Mouse (Mus musculus) kidney, postnatal 0 days (tissue): ENCODE measurements at regions not wholly inside any gene's neighbourhood (a gene's known extent, or its start where the extent isn't known, plus 50 kb on each side); places are given as distances from the start of the nearest gene placed in this dataset.

Source experiments
- ATAC-seq: fragments of 200-750 bp; cut with Nextera tagmentation; replicated peaks from 2 replicates; pipeline ENCODE4 v1.8.0; 2017; ENCODE audit warnings: low read depth, moderate number of reproducible peaks, moderate TSS enrichment, moderate library complexity; ENCODE audit not compliant: low FRiP score
- DNase-seq: peaks from one replicate; pipeline ENCODE4 v3.0.0-alpha.2; 2016; ENCODE audit warnings: low spot score
- H3K27ac ChIP-seq: fragments of 300-500 bp; sonication (generic); 2 replicates; pipeline ENCODE4 v1.5.1; 2014; ENCODE audit warnings: mild to moderate bottlenecking
- H3K27me3 ChIP-seq: fragments of 300-500 bp; sonication (generic); 2 replicates; pipeline ENCODE4 v1.6.1; 2014; ENCODE audit warnings: low read length, mixed read lengths; ENCODE audit not compliant: insufficient read depth
- H3K36me3 ChIP-seq: fragments of 300-500 bp; sonication (generic); 2 replicates; pipeline ENCODE4 v1.6.1; 2014; ENCODE audit warnings: low read length, mixed read lengths; ENCODE audit not compliant: insufficient read depth
- H3K4me1 ChIP-seq: fragments of 300-500 bp; sonication (generic); replicated peaks from 2 replicates; pipeline ENCODE4 v1.6.1; 2014; ENCODE audit warnings: antibody characterized with exemption, low read length, mixed read lengths; ENCODE audit not compliant: insufficient read depth
- H3K4me2 ChIP-seq: fragments of 300-500 bp; sonication (generic); 2 replicates; pipeline ENCODE4 v1.6.1; 2014; ENCODE audit warnings: mild to moderate bottlenecking, low read length, moderate library complexity, mixed read lengths
- H3K4me3 ChIP-seq: fragments of 300-500 bp; sonication (generic); replicated peaks from 2 replicates; pipeline ENCODE4 v1.5.1; 2014; ENCODE audit warnings: low read depth, low read length
- H3K9ac ChIP-seq: fragments of 300-500 bp; sonication (generic); 2 replicates; pipeline ENCODE4 v1.6.1; 2014; ENCODE audit warnings: low read depth, low read length
- H3K9me3 ChIP-seq: fragments of 300-500 bp; sonication (generic); replicated peaks from 2 replicates; pipeline ENCODE4 v1.6.1; 2016; ENCODE audit warnings: low read length, inconsistent platforms, mixed read lengths
- CTCF ChIP-seq: IDR thresholded peaks from 2 replicates; pipeline ENCODE4 v1.5.1; 2016; ENCODE audit warnings: antibody characterized with exemption, low read depth, mild to moderate bottlenecking, moderate library complexity
- WGBS: fragments of 180-500 bp; shearing (Covaris S2); extraction: QIAGEN DNeasy Blood & Tissue Kit; methylation state at CpG from one replicate; pipeline ENCODE4 v1.1.7; 2014; 5-methylcytosine and 5-hydroxymethylcytosine counted together

DNA sequence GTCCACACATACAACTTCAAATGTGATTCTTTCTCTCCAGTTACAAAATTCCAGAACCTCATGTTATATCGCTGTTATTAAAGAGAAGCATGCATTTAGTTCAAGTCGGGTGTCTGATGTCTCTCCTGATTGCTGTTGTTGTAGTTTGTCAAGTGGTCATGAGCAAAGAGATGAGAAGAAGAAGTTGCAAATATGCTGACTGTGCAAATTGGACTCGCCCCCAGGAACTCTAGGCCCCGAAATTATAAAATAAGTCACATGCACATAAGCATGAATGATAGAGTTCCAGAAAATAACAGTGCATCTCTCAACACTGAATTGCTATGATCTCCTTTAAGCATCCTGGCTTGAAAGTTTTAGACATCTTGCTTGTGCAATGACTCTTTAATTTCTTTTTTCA, 53.3 kb downstream of the Kif2b start:
- DNase-seq, result no peak
- 88% methylated on average over 4 of the region's 4 CpGs for WGBS
- no peak for ATAC-seq
- H3K27me3 ChIP-seq, result no peaks in the 10 kb centered on the region
- no peak overlapping the region for H3K27ac ChIP-seq
- no peak for TF ChIP-seq CTCF
- H3K9ac ChIP-seq, result no peak overlapping the region
- no peak overlapping the region for H3K4me3 ChIP-seq
- no peaks in the 10 kb centered on the region for H3K9me3 ChIP-seq
- no peaks in the 10 kb centered on the region for H3K4me1 ChIP-seq
- H3K36me3 ChIP-seq, result no peaks in the 10 kb centered on the region
- H3K4me2 ChIP-seq, result no peak overlapping the region

DNA sequence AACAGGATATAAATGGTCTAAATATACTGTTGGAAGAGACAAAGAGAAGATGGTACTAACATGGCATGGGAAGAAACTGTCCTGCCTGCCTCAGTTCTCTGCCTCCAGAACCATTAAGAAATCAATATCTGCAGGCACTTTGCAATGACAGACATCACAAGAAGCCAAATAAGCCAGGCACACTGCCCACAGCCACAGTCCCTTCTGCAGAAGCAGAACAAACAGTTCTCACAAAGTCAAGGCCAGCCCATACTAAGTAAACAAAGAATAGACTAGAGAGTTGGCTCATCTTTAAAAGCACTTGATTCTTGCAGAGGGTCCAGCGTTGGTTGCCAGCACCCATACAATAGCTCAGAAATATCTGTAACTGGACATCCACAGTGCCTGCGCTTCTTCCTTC, 98.1 kb downstream of the Kif2b start:
- no peaks in the 10 kb centered on the region for H3K9me3 ChIP-seq
- no peak overlapping the region for H3K4me2 ChIP-seq
- no peaks in the 10 kb centered on the region for H3K27me3 ChIP-seq
- no peak overlapping the region for H3K4me3 ChIP-seq
- no peak for DNase-seq
- H3K36me3 ChIP-seq, result no peaks in the 10 kb centered on the region
- no peak overlapping the region for H3K27ac ChIP-seq
- H3K4me1 ChIP-seq, result no peaks in the 10 kb centered on the region
- no peak overlapping the region for H3K9ac ChIP-seq
- 92% methylated on average over 2 of the region's 2 CpGs for WGBS
- TF ChIP-seq CTCF, result no peak
- ATAC-seq, result no peak

DNA sequence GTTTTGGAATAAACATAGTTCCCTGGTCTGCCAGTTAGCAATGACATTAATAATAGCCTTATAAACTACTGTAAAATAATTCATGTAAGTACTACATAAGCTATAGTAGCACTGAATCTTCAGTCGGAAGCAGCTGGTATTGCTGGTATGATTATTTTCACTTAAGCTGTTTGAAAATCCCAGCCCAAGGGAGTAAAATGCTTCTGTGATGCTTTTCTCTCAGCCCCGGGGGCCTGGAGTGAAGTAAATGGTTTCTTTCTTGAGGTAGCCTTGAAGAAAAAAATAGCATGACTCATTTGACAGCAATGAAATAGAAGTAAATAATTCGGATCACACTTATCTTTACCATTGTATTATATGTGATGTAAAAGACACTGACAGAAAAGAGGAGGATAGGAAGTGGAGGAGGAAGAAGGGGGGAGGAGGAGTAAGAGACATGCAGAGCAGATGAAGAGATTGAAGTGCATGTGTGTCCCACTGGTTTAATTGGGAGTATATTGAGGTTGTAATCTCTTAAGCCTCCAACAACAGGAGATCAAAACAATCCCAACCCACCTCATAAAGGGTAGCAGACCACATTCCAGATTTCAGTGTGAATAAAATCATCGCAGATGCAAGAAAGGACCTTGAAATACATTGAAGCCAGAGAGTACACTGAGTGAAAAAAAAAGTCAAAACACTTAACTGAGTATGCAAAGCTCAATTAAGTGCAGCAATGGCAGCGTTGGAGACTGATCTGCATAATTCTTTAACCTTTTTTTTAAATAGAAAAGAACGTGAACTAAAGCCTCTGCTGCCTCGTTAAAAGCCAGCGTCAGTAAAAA, 113.6 kb downstream of the Kif2b start:
- 61% methylated on average over 8 of the region's 8 CpGs for WGBS
- Histone ChIP-seq H3K27ac (no peak overlapping the region), H3K4me2 (no peak overlapping the region), H3K4me1 (no peaks in the 10 kb centered on the region), H3K4me3 (no peak overlapping the region), H3K36me3 (no peaks in the 10 kb centered on the region), H3K27me3 (no peaks in the 10 kb centered on the region), H3K9me3 (no peaks in the 10 kb centered on the region), H3K9ac (no peak overlapping the region)
- DNase-seq (no peak), ATAC-seq (no peak)
- TF ChIP-seq CTCF, result no peak

DNA sequence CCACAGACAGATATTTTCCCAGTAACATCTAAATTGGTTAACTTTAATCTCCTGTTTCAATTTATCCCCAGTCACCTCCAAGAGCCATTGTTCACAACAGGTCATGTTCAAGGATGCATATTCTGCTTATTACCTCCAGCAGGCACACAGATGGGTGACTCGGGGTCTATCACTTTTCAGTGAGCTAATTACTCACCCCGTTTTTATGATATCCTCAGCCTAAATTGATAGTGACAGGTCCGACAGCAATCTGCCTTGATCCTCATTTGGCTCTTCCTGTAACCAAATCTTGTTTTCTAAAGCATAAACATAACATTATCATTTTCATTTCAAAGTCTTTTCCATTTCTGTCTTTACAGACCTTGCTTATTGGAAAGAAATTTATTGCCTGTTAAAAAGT, 115.4 kb downstream of the Kif2b start:
- no peak overlapping the region for H3K27ac ChIP-seq
- ATAC-seq (no peak), DNase-seq (no peak)
- 27% methylated on average over 3 of the region's 3 CpGs for WGBS
- no peak overlapping the region for H3K4me2 ChIP-seq
- H3K36me3 ChIP-seq, result no peaks in the 10 kb centered on the region
- H3K27me3 ChIP-seq, result no peaks in the 10 kb centered on the region
- no peaks in the 10 kb centered on the region for H3K9me3 ChIP-seq
- no peak for TF ChIP-seq CTCF
- H3K4me3 ChIP-seq, result no peak overlapping the region
- no peak overlapping the region for H3K9ac ChIP-seq
- no peaks in the 10 kb centered on the region for H3K4me1 ChIP-seq

DNA sequence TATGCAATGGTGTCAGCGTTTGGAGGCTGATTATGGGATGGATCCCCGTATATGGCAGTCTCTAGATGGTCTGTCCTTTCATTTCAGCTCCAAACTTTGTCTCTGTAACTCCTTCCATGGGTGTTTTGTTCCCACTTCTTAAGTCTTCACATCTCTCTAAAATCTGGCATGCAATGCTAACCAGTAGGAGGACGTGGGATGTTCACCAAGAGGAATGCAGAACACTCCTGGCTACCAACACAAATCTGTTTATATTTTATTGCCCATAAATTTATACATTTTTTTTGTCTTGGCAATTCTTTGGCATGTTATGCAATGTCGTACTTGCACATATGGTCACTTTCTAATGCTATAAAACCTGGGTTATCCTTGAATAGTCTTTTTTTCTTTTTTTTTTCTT, 135.0 kb downstream of the Kif2b start:
- no peak overlapping the region for H3K4me2 ChIP-seq
- H3K27ac ChIP-seq, result no peak overlapping the region
- no peaks in the 10 kb centered on the region for H3K4me1 ChIP-seq
- H3K36me3 ChIP-seq, result no peaks in the 10 kb centered on the region
- H3K27me3 ChIP-seq, result no peaks in the 10 kb centered on the region
- no peak overlapping the region for H3K4me3 ChIP-seq
- ATAC-seq (no peak), DNase-seq (no peak)
- no peak overlapping the region for H3K9ac ChIP-seq
- WGBS, result 82% methylated on average over 4 of the region's 4 CpGs
- no peak for TF ChIP-seq CTCF
- H3K9me3 ChIP-seq, result no peaks in the 10 kb centered on the region

DNA sequence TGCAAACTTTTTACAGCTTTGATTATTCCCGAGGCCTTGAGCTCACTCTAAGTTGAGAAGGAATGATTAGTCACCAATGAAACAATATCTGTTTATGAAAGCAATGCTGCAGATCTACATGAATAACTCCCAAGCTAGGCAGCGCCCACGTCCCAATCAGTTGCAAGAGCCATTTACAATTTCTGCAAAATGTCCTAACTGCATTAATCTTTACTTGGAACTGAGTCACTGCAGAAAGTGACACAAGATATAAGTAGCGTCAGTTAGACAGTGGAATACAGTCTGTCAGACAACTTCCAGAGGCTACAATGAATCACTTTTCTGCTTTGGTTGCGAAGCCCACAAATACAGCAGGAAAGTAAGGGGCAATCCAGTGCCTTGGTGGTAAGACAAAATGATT, 145.2 kb downstream of the Kif2b start:
- Histone ChIP-seq H3K9me3 (no peaks in the 10 kb centered on the region), H3K27me3 (no peaks in the 10 kb centered on the region), H3K27ac (no peak overlapping the region), H3K4me2 (no peak overlapping the region), H3K9ac (no peak overlapping the region), H3K36me3 (no peaks in the 10 kb centered on the region), H3K4me3 (no peak overlapping the region), H3K4me1 (no peaks in the 10 kb centered on the region)
- DNase-seq, result no peak
- no peak for ATAC-seq
- no peak for TF ChIP-seq CTCF
- 62% methylated on average over 5 of the region's 5 CpGs for WGBS

DNA sequence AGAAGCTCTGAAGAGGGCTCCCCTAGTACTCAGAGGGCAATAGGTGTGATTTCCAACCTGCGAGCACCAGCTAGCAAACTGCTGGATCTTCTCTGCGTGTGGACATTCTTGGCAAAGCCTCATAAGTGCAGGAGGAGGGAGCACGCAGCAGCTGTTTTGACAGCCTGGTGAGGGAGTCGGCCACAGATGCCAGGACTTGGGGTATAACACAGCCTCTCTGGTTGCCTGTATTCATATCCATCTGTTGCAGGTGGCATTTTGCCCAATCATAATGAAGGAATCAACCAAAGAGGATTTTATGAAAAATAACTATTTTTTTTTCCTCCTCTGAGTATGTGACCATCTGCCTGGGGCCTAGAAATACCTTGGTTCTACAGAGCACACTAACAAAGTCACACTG, 150.6 kb downstream of the Kif2b start:
- H3K4me2 ChIP-seq, result no peak overlapping the region
- H3K27me3 ChIP-seq, result no peaks in the 10 kb centered on the region
- no peak overlapping the region for H3K4me3 ChIP-seq
- ATAC-seq (no peak), DNase-seq (no peak)
- 74% methylated on average over 4 of the region's 4 CpGs for WGBS
- no peaks in the 10 kb centered on the region for H3K36me3 ChIP-seq
- H3K9ac ChIP-seq, result no peak overlapping the region
- H3K27ac ChIP-seq, result no peak overlapping the region
- no peaks in the 10 kb centered on the region for H3K4me1 ChIP-seq
- no peaks in the 10 kb centered on the region for H3K9me3 ChIP-seq
- no peak for TF ChIP-seq CTCF
